Mouse (Mus musculus) Muller cell, postnatal 12 days (primary cell): Measurements from ENCODE around the gene Kel.
A peak's percentile ranks its signal among the peaks of the same experiment; 100 is the strongest.

Source experiments
- DNase-seq: peaks from one replicate; pipeline ENCODE4 v3.0.0-alpha.2; 2015; ENCODE audit errors: inconsistent ontology term

Kel gene

GRCm38 (mm10) chr6:41704123-41704522 lies at the start of gene Kel:
TSS of gene Kel (minus strand) at chr6:41704339.
- no peak for DNase-seq

- no peak for DNase-seq
Observed at GRCm38 (mm10) chr6:41744664-41745392, 40.7 kb upstream of the Kel start.

- no peak for DNase-seq
Observed at GRCm38 (mm10) chr6:41741101-41741500, 37.0 kb upstream of the Kel start.

GRCm38 (mm10) chr6:41734719-41735470 lies 30.8 kb upstream of the Kel start:
- DNase-seq, result no peak

- DNase-seq, result no peak
Observed at GRCm38 (mm10) chr6:41727989-41728609, 24.0 kb upstream of the Kel start.

- DNase-seq, result no peak
Observed at GRCm38 (mm10) chr6:41721430-41721829, 17.3 kb upstream of the Kel start.

GRCm38 (mm10) chr6:41710281-41710680 lies 6.1 kb upstream of the Kel start:
- no peak for DNase-seq

GRCm38 (mm10) chr6:41706275-41706674 lies 2.1 kb upstream of the Kel start:
- no peak for DNase-seq

- DNase-seq, result no peak
Observed at GRCm38 (mm10) chr6:41702928-41703327, 1.2 kb downstream of the Kel start.

- no peak for DNase-seq
Observed at GRCm38 (mm10) chr6:41701245-41701644, 2.9 kb downstream of the Kel start.

- DNase-seq, result no peak
Observed at GRCm38 (mm10) chr6:41694407-41694806, 9.7 kb downstream of the Kel start.

GRCm38 (mm10) chr6:41692200-41692599 lies 11.9 kb downstream of the Kel start:
- DNase-seq, result no peak

- no peak for DNase-seq
Observed at GRCm38 (mm10) chr6:41685596-41685995, 18.5 kb downstream of the Kel start.

GRCm38 (mm10) chr6:41684911-41685310 lies 19.2 kb downstream of the Kel start:
- no peak for DNase-seq

GRCm38 (mm10) chr6:41684131-41684530 lies 20.0 kb downstream of the Kel start, which contains the start of gene Llcfc1:
TSS of gene Llcfc1 (plus strand) at chr6:41684431.
- DNase-seq, result no peak

- no peak for DNase-seq
Observed at GRCm38 (mm10) chr6:41681656-41682055, 22.5 kb downstream of the Kel start.

- no peak for DNase-seq
Observed at GRCm38 (mm10) chr6:41680669-41681068, 23.5 kb downstream of the Kel start, which contains the start of gene Trpv5. TSS of gene Trpv5 (minus strand) at chr6:41680769.

- DNase-seq, result no peak
Observed at GRCm38 (mm10) chr6:41676530-41676929, 27.6 kb downstream of the Kel start.

- peak; percentile 4 for DNase-seq
Observed at GRCm38 (mm10) chr6:41662320-41662719, 41.8 kb downstream of the Kel start.

- DNase-seq, result no peak
Observed at GRCm38 (mm10) chr6:41658487-41658886, 45.7 kb downstream of the Kel start.

GRCm38 (mm10) chr6:41654648-41655047 lies 49.5 kb downstream of the Kel start:
- no peak for DNase-seq

- DNase-seq, result no peak
Observed at GRCm38 (mm10) chr6:41653173-41653572, 51.0 kb downstream of the Kel start.

- no peak for DNase-seq
Observed at GRCm38 (mm10) chr6:41646672-41647071, 57.5 kb downstream of the Kel start.
